Mouse (Mus musculus): Measurements from ENCODE around the gene Thyn1. TPM values are rescaled to one million over a fixed set of nuclear protein-coding genes. Genes with fewer than 3 reads are reported as not detected.

Gene Thyn1
- polyA plus RNA-seq, 1 experiment from 2014 or later, result 142 TPM

Other genes starting within 250 kb of the Thyn1 start
- gene Glb1l2, start 193.2 kb upstream of the Thyn1 start, polyA plus RNA-seq (2015; fragmentation: Nextera tagmentation; extraction: Ambion mirVana), result 2.2 and 2.4 TPM in 2 replicates
- not detected in 2 replicates for gene Glb1l3, start 138.8 kb upstream of the Thyn1 start, polyA plus RNA-seq (2015; fragmentation: Nextera tagmentation; extraction: Ambion mirVana)
- 0.41 and 0.43 TPM in 2 replicates for gene Gm1110, start 76.6 kb upstream of the Thyn1 start, polyA plus RNA-seq (2015; fragmentation: Nextera tagmentation; extraction: Ambion mirVana)
- 33.0 and 36.7 TPM in 2 replicates for gene Acad8, start 144 bp upstream of the Thyn1 start, polyA plus RNA-seq (2015; fragmentation: Nextera tagmentation; extraction: Ambion mirVana)
- 69.6 and 70.8 TPM in 2 replicates for gene Vps26b, start 30.4 kb downstream of the Thyn1 start, polyA plus RNA-seq (2015; fragmentation: Nextera tagmentation; extraction: Ambion mirVana)
- 14.3 and 16.2 TPM in 2 replicates for gene Ncapd3, start 30.5 kb downstream of the Thyn1 start, polyA plus RNA-seq (2015; fragmentation: Nextera tagmentation; extraction: Ambion mirVana)
- gene Jam3, start 155.7 kb downstream of the Thyn1 start, polyA plus RNA-seq (2015; fragmentation: Nextera tagmentation; extraction: Ambion mirVana), result 72.6 and 80.1 TPM in 2 replicates

All from hindbrain, embryonic 13.5 days (tissue).